Mouse (Mus musculus) liver, embryonic 14.5 days (tissue): Measurements from ENCODE around the gene Vmn1r32. TPM values are rescaled to one million over a fixed set of nuclear protein-coding genes. Genes with fewer than 3 reads are reported as not detected.
A peak's percentile ranks its signal among the peaks of the same experiment; 100 is the strongest.

Source experiments
- ATAC-seq: fragments of 200-750 bp; cut with Nextera tagmentation; 2 replicates; pipeline ENCODE4 v1.8.0; 2017; ENCODE audit warnings: moderate number of reproducible peaks, mild to moderate bottlenecking, moderate library complexity; ENCODE audit not compliant: insufficient read depth
- DNase-seq, 3 experiments: peaks; one replicate each; pipeline ENCODE4 v3.0.0-alpha.2; 2012 to 2013; ENCODE audit warnings: low read depth in 3 of 3, low spot score in 3 of 3
- H3K27ac ChIP-seq: fragments of 300-500 bp; sonication (generic); 2 replicates; pipeline ENCODE4 v1.5.1; 2014; ENCODE audit warnings: moderate library complexity, mild to moderate bottlenecking, control low read depth, inconsistent platforms
- H3K27me3 ChIP-seq: fragments of 300-500 bp; sonication (generic); 2 replicates; pipeline ENCODE4 v1.6.1; 2014; ENCODE audit warnings: mild to moderate bottlenecking, low read length, moderate library complexity; ENCODE audit not compliant: control insufficient read depth, insufficient read depth
- H3K36me3 ChIP-seq: fragments of 300-500 bp; sonication (generic); replicated peaks from 2 replicates; pipeline ENCODE4 v1.6.1; 2014; ENCODE audit warnings: low read depth; ENCODE audit not compliant: control insufficient read depth, insufficient read depth
- H3K4me1 ChIP-seq, 2 experiments: fragments of 200-500 bp in 1 of 2; fragments of 300-500 bp in 1 of 2; sonication (generic) in 1 of 2; replicated peaks; 2 replicates each; pipeline ENCODE4 v1.6.1; 2012 to 2014; ENCODE audit warnings: antibody characterized with exemption in 1 of 2, inconsistent platforms in 1 of 2, low read length in 1 of 2; ENCODE audit not compliant: control insufficient read depth in 2 of 2, insufficient read depth in 2 of 2
- H3K4me2 ChIP-seq: fragments of 300-500 bp; sonication (generic); 2 replicates; pipeline ENCODE4 v1.6.1; 2014; ENCODE audit warnings: low read depth, mild to moderate bottlenecking, control low read depth, moderate library complexity
- H3K4me3 ChIP-seq, 2 experiments: fragments of 200-500 bp in 1 of 2; fragments of 300-500 bp in 1 of 2; sonication (generic) in 1 of 2; 2 replicates each; pipeline ENCODE4 v1.5.1; 2012 to 2014; ENCODE audit warnings: low read depth in 2 of 2, low read length in 2 of 2, mild to moderate bottlenecking in 2 of 2, control low read depth in 1 of 2, inconsistent platforms in 1 of 2, moderate library complexity in 1 of 2; ENCODE audit not compliant: insufficient read depth in 1 of 2
- H3K9ac ChIP-seq: fragments of 300-500 bp; sonication (generic); replicated peaks from 2 replicates; pipeline ENCODE4 v1.6.1; 2014; ENCODE audit warnings: mild to moderate bottlenecking, control low read depth, moderate library complexity
- H3K9me3 ChIP-seq: fragments of 300-500 bp; sonication (generic); 2 replicates; pipeline ENCODE4 v1.6.1; 2016; ENCODE audit warnings: low read length, mixed read lengths; ENCODE audit not compliant: control insufficient read depth
- CTCF ChIP-seq: IDR thresholded peaks from 2 replicates; pipeline ENCODE4 v1.5.1; 2016; ENCODE audit warnings: antibody characterized with exemption, low read depth, control low read depth
- EP300 ChIP-seq: IDR thresholded peaks from 2 replicates; pipeline ENCODE4 v1.6.1; 2016; ENCODE audit warnings: antibody characterized with exemption, low read depth
- WGBS: fragments of 180-500 bp; shearing (Covaris S2); extraction: QIAGEN DNeasy Blood & Tissue Kit; methylation state at CpG from one replicate; pipeline ENCODE4 v1.1.7; 2014; ENCODE audit not compliant: insufficient replicate concordance; 5-methylcytosine and 5-hydroxymethylcytosine counted together
- polyA plus RNA-seq, 2 experiments: library from polyadenylated mRNA; depleted of rRNA in 1 of 2; stranded (reverse) in 1 of 2; unstranded in 1 of 2; fragments of >200 nt; fragmentation: Nextera tagmentation in 1 of 2; extraction: Ambion mirVana in 1 of 2; gene quantifications; 2 replicates each; pipeline versions ENCODE4 v1.2.1 to v1.2.3; 2012 to 2014

The Vmn1r32 gene
- polyA plus RNA-seq, 2 experiments = 0.01 to 0.04 TPM

GRCm38 (mm10) chr6:66533241-66533640, 26.7 kb downstream of the Vmn1r32 start:
- ATAC-seq (no peak), DNase-seq (peak; percentile 22 to 50 (median 37))
- TF ChIP-seq CTCF (peak; percentile 51; the same call in 1 of the 2 replicates), EP300 (no peak)
- Histone ChIP-seq H3K9me3 (no peaks in the 10 kb centered on the region), H3K4me2 (no peak overlapping the region), H3K36me3 (peaks cover 10% of the 10 kb centered on the region), H3K4me3 (no peak overlapping the region), H3K27me3 (no peaks in the 10 kb centered on the region), H3K27ac (no peak overlapping the region), H3K4me1 (peaks cover 9 to 15% of the 10 kb centered on the region in 2 experiments), H3K9ac (no peak overlapping the region)
- 33% methylated on average over 3 of the region's 3 CpGs for WGBS

DNA sequence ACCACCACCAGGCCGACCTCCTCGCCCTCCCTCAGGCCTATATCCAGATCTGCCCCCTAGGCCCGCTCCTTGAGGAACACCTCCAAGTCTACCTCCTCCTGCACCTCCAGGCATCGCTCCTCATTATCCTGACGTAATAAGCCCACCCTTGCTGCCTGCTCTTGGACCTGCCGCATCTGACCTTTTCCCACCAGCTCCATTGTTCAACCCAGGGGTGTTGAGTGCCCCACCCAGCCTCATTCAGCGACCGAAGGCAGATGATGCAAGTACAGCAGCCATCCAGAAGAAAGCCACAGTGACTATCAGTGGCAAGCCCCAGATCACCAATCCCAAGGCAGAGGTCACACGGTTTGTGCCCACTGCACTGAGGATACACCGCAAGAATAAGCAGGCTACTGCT, 31.5 kb downstream of the Vmn1r32 start:
- no peak overlapping the region for H3K9ac ChIP-seq
- no peaks in the 10 kb centered on the region for H3K4me1 ChIP-seq
- no peaks in the 10 kb centered on the region for H3K27me3 ChIP-seq
- TF ChIP-seq EP300 (no peak), CTCF (no peak)
- H3K4me2 ChIP-seq = no peak overlapping the region
- no peaks in the 10 kb centered on the region for H3K9me3 ChIP-seq
- H3K4me3 ChIP-seq = no peak overlapping the region
- ATAC-seq (no peak), DNase-seq (no peak)
- H3K36me3 ChIP-seq = no peaks in the 10 kb centered on the region
- 78% methylated on average over 10 of the region's 10 CpGs for WGBS
- H3K27ac ChIP-seq = no peak overlapping the region

GRCm38 (mm10) chr6:66516368-66516767, 43.5 kb downstream of the Vmn1r32 start:
- TF ChIP-seq CTCF (no peak), EP300 (no peak)
- 84% methylated on average over 5 of the region's 5 CpGs for WGBS
- no peaks in the 10 kb centered on the region; a peak in 1 of 4 replicates for H3K4me1 ChIP-seq
- no peaks in the 10 kb centered on the region for H3K27me3 ChIP-seq
- no peak for DNase-seq
- no peaks in the 10 kb centered on the region for H3K9me3 ChIP-seq
- no peak overlapping the region for H3K27ac ChIP-seq
- no peak overlapping the region for H3K4me3 ChIP-seq
- no peak overlapping the region for H3K4me2 ChIP-seq
- no peak overlapping the region for H3K9ac ChIP-seq
- H3K36me3 ChIP-seq = no peaks in the 10 kb centered on the region
- no peak for ATAC-seq

Other genes with a start within 250 kb of the Vmn1r32 start
- gene Mad2l1, start 24.7 kb downstream of the Vmn1r32 start, polyA plus RNA-seq (2012; rRNA removed) = 28.4 and 49.3 TPM in 2 replicates
- 95.0 and 97.2 TPM in 2 replicates for gene Mad2l1, start 24.7 kb downstream of the Vmn1r32 start, polyA plus RNA-seq (2014; fragmentation: Nextera tagmentation; extraction: Ambion mirVana)
- gene Vmn1r33, start 58.2 kb upstream of the Vmn1r32 start, polyA plus RNA-seq (2012; rRNA removed) = not detected in 2 replicates
- not detected in 2 replicates for gene Vmn1r33, start 58.2 kb upstream of the Vmn1r32 start, polyA plus RNA-seq (2014; fragmentation: Nextera tagmentation; extraction: Ambion mirVana)
- not detected in 2 replicates for gene Vmn1r34, start 83.8 kb upstream of the Vmn1r32 start, polyA plus RNA-seq (2012; rRNA removed)
- gene Vmn1r34, start 83.8 kb upstream of the Vmn1r32 start, polyA plus RNA-seq (2014; fragmentation: Nextera tagmentation; extraction: Ambion mirVana) = not detected in 2 replicates
- gene Vmn1r35, start 125.8 kb upstream of the Vmn1r32 start, polyA plus RNA-seq (2012; rRNA removed) = not detected in 2 replicates
- gene Vmn1r35, start 125.8 kb upstream of the Vmn1r32 start, polyA plus RNA-seq (2014; fragmentation: Nextera tagmentation; extraction: Ambion mirVana) = not detected in 2 replicates
- gene Vmn1r36, start 159.1 kb upstream of the Vmn1r32 start, polyA plus RNA-seq (2012; rRNA removed) = not detected in 2 replicates
- not detected in 2 replicates for gene Vmn1r36, start 159.1 kb upstream of the Vmn1r32 start, polyA plus RNA-seq (2014; fragmentation: Nextera tagmentation; extraction: Ambion mirVana)
- not detected in 2 replicates for gene Vmn1r37, start 169.3 kb upstream of the Vmn1r32 start, polyA plus RNA-seq (2012; rRNA removed)
- not detected in 2 replicates for gene Vmn1r37, start 169.3 kb upstream of the Vmn1r32 start, polyA plus RNA-seq (2014; fragmentation: Nextera tagmentation; extraction: Ambion mirVana)
- gene Vmn1r38, start 222.5 kb upstream of the Vmn1r32 start, polyA plus RNA-seq (2012; rRNA removed) = not detected in 2 replicates
- gene Vmn1r38, start 222.5 kb upstream of the Vmn1r32 start, polyA plus RNA-seq (2014; fragmentation: Nextera tagmentation; extraction: Ambion mirVana) = not detected in 2 replicates